Mouse (Mus musculus): Measurements from ENCODE around the gene Lhx1. TPM values are rescaled to one million over a fixed set of nuclear protein-coding genes. Genes with fewer than 3 reads are reported as not detected.

Lhx1 gene
- total and polyA plus RNA-seq, 3 experiments = 0.04 TPM; not detected in 2

- Histone ChIP-seq H3K79me2 (replicated peaks; ENCODE audit: control insufficient read depth, extremely low read depth, insufficient read depth, poor library complexity, severe bottlenecking) (peaks cover 40% of the 10 kb centered on the region), H3K9me3 (replicated peaks; ENCODE audit: low read length) (peaks cover 2% of the 10 kb centered on the region), H3K27ac (ENCODE audit: insufficient read depth, low read depth) (no peak overlapping the region), H3K27me3 (replicated peaks) (no peaks in the 10 kb centered on the region), H3K4me1 (ENCODE audit: control insufficient read depth in 1 of 2, insufficient read depth in 2 of 2) (peaks cover 2 to 12% of the 10 kb centered on the region in 2 experiments; a peak in 3 of 4 replicates), H3K9ac (ENCODE audit: insufficient read depth, low read depth) (no peak overlapping the region), H3K4me2 (ENCODE audit: insufficient read depth, low read depth, poor library complexity, severe bottlenecking) (no peak overlapping the region), H3K36me3 (replicated peaks in 1 of 2; ENCODE audit: control insufficient read depth in 1 of 2, insufficient read depth in 1 of 2, low read length in 1 of 2) (peaks cover 49 to 88% of the 10 kb centered on the region in 2 experiments), H3K4me3 (replicated peaks in 1 of 3; ENCODE audit: low read depth in 2 of 3, low read length in 2 of 3, poor library complexity in 1 of 3) (no peak overlapping the region)
- in situ Hi-C loops (cut with MboI; ENCODE audit: low pct_ligation_motif_present, low pct_unique_long_range_greater_than_20kb, low sequenced_read_pairs) = no loop called here
- TF ChIP-seq SIN3A (IDR thresholded peaks at IDR 0.05; ENCODE audit: low read length) (no peak), GABPA (IDR thresholded peaks at IDR 0.05; ENCODE audit: insufficient replicate concordance, low read depth, low read length) (no peak), CTCF (conservative IDR thresholded peaks at IDR 0.05 in 1 of 2, IDR thresholded peaks at IDR 0.05 in 1 of 2; ENCODE audit: low read depth in 2 of 2, low read length in 2 of 2) (peak; percentile 17 to 37; a peak in 3 of 4 replicates), ZKSCAN1 (IDR thresholded peaks at IDR 0.05; ENCODE audit: borderline replicate concordance, low read depth, low read length) (no peak), CHD2 (IDR thresholded peaks at IDR 0.05; ENCODE audit: low read length) (no peak), NRF1 (IDR thresholded peaks at IDR 0.05; ENCODE audit: low read depth, low read length) (no peak), HCFC1 (IDR thresholded peaks at IDR 0.05; ENCODE audit: low read depth, low read length) (no peak)
- no peak for DNase-seq (ENCODE audit: extremely low read depth)
- dilution Hi-C loops (cut with MboI; ENCODE audit: extremely low pct_ligation_motif_present, extremely low pct_unique_long_range_greater_than_20kb, low sequenced_read_pairs) = no loop called here
Observed at GRCm38 (mm10) chr11:84504296-84504695, 21.0 kb downstream of the Lhx1 start.

DNA sequence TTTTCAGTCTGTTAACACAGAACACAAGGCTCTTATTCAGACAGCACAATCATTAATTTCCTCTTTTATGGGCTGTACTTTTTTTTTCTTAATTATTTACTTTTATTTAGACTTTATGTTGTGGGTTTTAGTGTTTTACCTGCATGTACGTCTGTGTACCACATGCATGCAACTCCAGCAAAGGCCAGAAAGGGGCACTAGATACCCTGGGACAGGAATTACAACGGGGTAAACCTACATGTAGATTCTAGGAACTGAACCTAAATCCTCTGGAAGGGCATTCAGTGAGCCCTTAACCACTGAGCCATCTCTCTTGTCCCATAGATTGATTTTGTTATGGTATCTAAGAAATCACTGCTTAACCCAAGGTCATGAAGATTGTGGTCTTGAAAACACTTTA, 27.4 kb downstream of the Lhx1 start:
- TF ChIP-seq CTCF (conservative IDR thresholded peaks at IDR 0.05 in 1 of 2, IDR thresholded peaks at IDR 0.05 in 1 of 2; ENCODE audit: low read depth in 2 of 2, low read length in 2 of 2) (peak; percentile 14 to 54; a peak in 2 of 4 replicates), ZKSCAN1 (IDR thresholded peaks at IDR 0.05; ENCODE audit: borderline replicate concordance, low read depth, low read length) (no peak), RAD21 (IDR thresholded peaks at IDR 0.05; ENCODE audit: low read depth, low read length) (peak; percentile 47), SMC3 (IDR thresholded peaks at IDR 0.05; ENCODE audit: low read depth, low read length) (peak; percentile 36)
- dilution Hi-C loops (cut with MboI; ENCODE audit: extremely low pct_ligation_motif_present, extremely low pct_unique_long_range_greater_than_20kb, low sequenced_read_pairs) (no loop called here), in situ Hi-C loops (cut with MboI; ENCODE audit: low pct_ligation_motif_present, low pct_unique_long_range_greater_than_20kb, low sequenced_read_pairs) (no loop called here)
- no peak for DNase-seq (ENCODE audit: extremely low read depth)
- Histone ChIP-seq H3K27ac (ENCODE audit: insufficient read depth, low read depth) (no peak overlapping the region), H3K9ac (ENCODE audit: insufficient read depth, low read depth) (no peak overlapping the region), H3K27me3 (replicated peaks) (no peaks in the 10 kb centered on the region), H3K4me1 (ENCODE audit: control insufficient read depth in 1 of 2, insufficient read depth in 2 of 2) (0 out of 4 replicates have a peak, but pooled peaks cover 0 to 1% of the 10 kb centered on the region in 2 experiments), H3K36me3 (replicated peaks in 1 of 2; ENCODE audit: control insufficient read depth in 1 of 2, insufficient read depth in 1 of 2, low read length in 1 of 2) (peaks cover 30 to 85% of the 10 kb centered on the region in 2 experiments), H3K4me3 (replicated peaks in 1 of 3; ENCODE audit: low read depth in 2 of 3, low read length in 2 of 3, poor library complexity in 1 of 3) (no peak overlapping the region), H3K9me3 (replicated peaks; ENCODE audit: low read length) (no peaks in the 10 kb centered on the region), H3K79me2 (replicated peaks; ENCODE audit: control insufficient read depth, extremely low read depth, insufficient read depth, poor library complexity, severe bottlenecking) (peaks cover 21% of the 10 kb centered on the region), H3K4me2 (ENCODE audit: insufficient read depth, low read depth, poor library complexity, severe bottlenecking) (no peak overlapping the region)

DNA sequence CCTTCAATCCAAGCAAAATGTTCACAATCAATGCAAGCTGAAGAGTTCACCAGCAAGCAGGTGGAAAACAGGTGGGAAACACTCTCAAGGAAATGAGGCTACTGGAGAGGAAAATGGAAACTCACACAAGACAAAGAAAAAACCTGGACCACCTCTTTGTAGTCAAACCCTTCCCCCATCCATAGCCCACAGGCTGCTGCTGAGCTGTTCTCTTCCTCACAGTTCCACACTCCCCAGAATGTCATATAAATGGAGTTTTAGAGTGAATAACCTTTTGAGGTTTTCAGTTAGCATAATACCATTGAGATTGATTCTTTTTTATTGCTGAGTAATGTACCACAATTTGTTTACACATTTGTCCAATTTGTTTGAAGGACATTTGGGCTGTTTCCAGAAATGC, 28.4 kb downstream of the Lhx1 start:
- TF ChIP-seq TCF12 (IDR thresholded peaks at IDR 0.05; ENCODE audit: low read depth, low read length) = no peak
- TF ChIP-seq MAX (IDR thresholded peaks at IDR 0.05; ENCODE audit: low read length) = no peak
- no peak for TF ChIP-seq ZNF384 (IDR thresholded peaks at IDR 0.05; ENCODE audit: low read depth, low read length)
- TF ChIP-seq ZC3H11A (IDR thresholded peaks at IDR 0.05; ENCODE audit: low read depth, low read length) = no peak
- TF ChIP-seq RCOR1 (conservative IDR thresholded peaks at IDR 0.05; ENCODE audit: low read depth, low read length) = no peak
- TF ChIP-seq SIN3A (IDR thresholded peaks at IDR 0.05; ENCODE audit: low read length) = no peak
- no peak for TF ChIP-seq NRF1 (IDR thresholded peaks at IDR 0.05; ENCODE audit: low read depth, low read length)
- TF ChIP-seq MXI1 (IDR thresholded peaks at IDR 0.05; ENCODE audit: low read depth, low read length) = no peak
- TF ChIP-seq TBP (conservative IDR thresholded peaks at IDR 0.05; ENCODE audit: low read depth, low read length) = no peak
- TF ChIP-seq ETS1 (conservative IDR thresholded peaks at IDR 0.05; ENCODE audit: low read depth, low read length) = no peak
- TF ChIP-seq NELFE (IDR thresholded peaks at IDR 0.05; ENCODE audit: low read depth, low read length) = no peak
- TF ChIP-seq USF1 (IDR thresholded peaks at IDR 0.05; ENCODE audit: low read depth, low read length) = no peak
- no peak for TF ChIP-seq MYC (IDR thresholded peaks at IDR 0.05; ENCODE audit: low read depth, low read length)
- TF ChIP-seq ZKSCAN1 (IDR thresholded peaks at IDR 0.05; ENCODE audit: borderline replicate concordance, low read depth, low read length) = no peak
- TF ChIP-seq JUND (conservative IDR thresholded peaks at IDR 0.05; ENCODE audit: low read depth, low read length) = no peak
- no peak for TF ChIP-seq CHD1 (IDR thresholded peaks at IDR 0.05; ENCODE audit: low read depth, low read length)
- TF ChIP-seq IRF4 (IDR thresholded peaks at IDR 0.05; ENCODE audit: low read depth, low read length) = no peak
- dilution Hi-C loops (cut with MboI; ENCODE audit: extremely low pct_ligation_motif_present, extremely low pct_unique_long_range_greater_than_20kb, low sequenced_read_pairs) = no loop called here

More for the DNA sequence above, 28.4 kb downstream of the Lhx1 start:
- H3K36me3 ChIP-seq (replicated peaks in 1 of 2; ENCODE audit: control insufficient read depth in 1 of 2, insufficient read depth in 1 of 2, low read length in 1 of 2) = peaks cover 33 to 86% of the 10 kb centered on the region in 2 experiments
- H3K4me3 ChIP-seq (replicated peaks in 1 of 3; ENCODE audit: low read depth in 2 of 3, low read length in 2 of 3, poor library complexity in 1 of 3) = no peak overlapping the region
- H3K9me3 ChIP-seq (replicated peaks; ENCODE audit: low read length) = no peaks in the 10 kb centered on the region
- DNase-seq (ENCODE audit: extremely low read depth) = no peak
- no peak overlapping the region for H3K27ac ChIP-seq (ENCODE audit: insufficient read depth, low read depth)
- peaks cover 21% of the 10 kb centered on the region for H3K79me2 ChIP-seq (replicated peaks; ENCODE audit: control insufficient read depth, extremely low read depth, insufficient read depth, poor library complexity, severe bottlenecking)
- no peaks in the 10 kb centered on the region for H3K27me3 ChIP-seq (replicated peaks)
- no peak overlapping the region for H3K4me2 ChIP-seq (ENCODE audit: insufficient read depth, low read depth, poor library complexity, severe bottlenecking)
- H3K9ac ChIP-seq (ENCODE audit: insufficient read depth, low read depth) = no peak overlapping the region
- no peaks in the 10 kb centered on the region for H3K4me1 ChIP-seq (ENCODE audit: control insufficient read depth in 1 of 2, insufficient read depth in 2 of 2)
- in situ Hi-C loops (cut with MboI; ENCODE audit: low pct_ligation_motif_present, low pct_unique_long_range_greater_than_20kb, low sequenced_read_pairs) = no loop called here

All from CH12.LX (cell line).